Mouse (Mus musculus) hindbrain, embryonic 10.5 days (tissue): ENCODE measurements at regions not wholly inside any gene's neighbourhood (a gene's known extent, or its start where the extent isn't known, plus 50 kb on each side); places are given as distances from the start of the nearest gene placed in this dataset.

Experiments
- DNase-seq: peaks from one replicate; pipeline ENCODE4 v3.0.0-alpha.2; 2017; ENCODE audit warnings: low spot score
- H3K27ac ChIP-seq: fragments of 300-500 bp; sonication (generic); 2 replicates; pipeline ENCODE4 v1.5.1; 2016; ENCODE audit warnings: mild to moderate bottlenecking, moderate library complexity
- H3K27me3 ChIP-seq: fragments of 300-500 bp; sonication (generic); 2 replicates; pipeline ENCODE4 v1.6.1; 2016; ENCODE audit warnings: mild to moderate bottlenecking; ENCODE audit not compliant: poor library complexity, insufficient read depth, severe bottlenecking
- H3K36me3 ChIP-seq: fragments of 300-500 bp; sonication (generic); 2 replicates; pipeline ENCODE4 v1.6.1; 2016; ENCODE audit warnings: mild to moderate bottlenecking, moderate library complexity
- H3K4me1 ChIP-seq: fragments of 300-500 bp; sonication (generic); replicated peaks from 2 replicates; pipeline ENCODE4 v1.6.1; 2016; ENCODE audit warnings: mild to moderate bottlenecking
- H3K4me3 ChIP-seq: fragments of 300-500 bp; sonication (generic); 2 replicates; pipeline ENCODE4 v1.5.1; 2016; ENCODE audit warnings: mild to moderate bottlenecking, moderate library complexity
- H3K9me3 ChIP-seq: fragments of 300-500 bp; sonication (generic); 2 replicates; pipeline ENCODE4 v1.6.1; 2016; ENCODE audit warnings: mild to moderate bottlenecking, moderate library complexity
- WGBS: fragments of 180-500 bp; shearing (Covaris S2); methylation state at CpG from one replicate; pipeline ENCODE4 v1.1.7; 2016; 5-methylcytosine and 5-hydroxymethylcytosine counted together

DNA sequence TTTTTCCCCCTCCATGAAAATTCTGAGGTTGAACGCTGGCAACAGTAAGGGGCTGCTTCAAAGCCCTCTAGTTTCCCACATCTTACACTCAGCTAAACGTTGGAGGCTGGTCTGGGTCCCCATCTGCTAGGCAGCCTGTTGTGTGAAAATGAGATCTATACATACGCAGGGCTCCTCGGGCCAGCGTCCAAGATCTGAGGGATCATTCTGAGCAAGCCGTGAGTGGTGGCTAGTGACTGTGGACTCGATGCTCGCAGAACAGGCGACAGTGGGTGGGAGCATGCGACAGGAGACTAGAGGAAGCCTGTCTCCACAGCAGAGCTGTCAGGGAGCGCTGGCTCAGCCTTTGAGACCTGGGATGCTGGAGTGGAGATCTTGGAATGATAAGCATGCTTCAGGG is 237.3 kb downstream of the Rplp1 start:
- no peak overlapping the region; the same call in 1 of the 2 replicates for H3K27ac ChIP-seq
- no peaks in the 10 kb centered on the region; the same call in 1 of the 2 replicates for H3K27me3 ChIP-seq

DNA sequence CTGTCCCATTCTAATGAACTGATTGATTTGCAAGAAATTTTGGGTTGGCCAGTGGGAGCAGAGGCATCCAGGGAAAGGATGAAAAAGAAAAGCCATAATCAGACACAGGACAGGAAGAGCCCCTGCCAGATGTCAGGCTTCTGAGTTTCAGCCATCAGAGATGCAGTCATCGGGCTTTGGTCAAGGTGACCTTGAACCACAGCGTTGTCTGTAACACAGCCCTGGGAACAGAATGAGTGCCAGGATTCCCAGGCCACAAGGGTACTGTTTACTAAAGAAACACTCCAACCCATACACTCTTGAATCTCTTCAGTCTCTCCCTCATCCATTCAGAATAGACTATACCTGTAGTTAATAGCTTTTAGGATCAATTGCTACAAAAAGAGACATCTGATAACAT is 239.0 kb downstream of the Rplp1 start:
- Histone ChIP-seq H3K27ac (no peak overlapping the region), H3K36me3 (no peaks in the 10 kb centered on the region), H3K4me1 (peaks cover 43% of the 10 kb centered on the region), H3K9me3 (no peaks in the 10 kb centered on the region), H3K27me3 (no peaks in the 10 kb centered on the region; the same call in 1 of the 2 replicates), H3K4me3 (no peak overlapping the region)
- WGBS, result 86% methylated on average over 2 of the region's 2 CpGs
- no peak for DNase-seq

More for the DNA sequence above, 237.3 kb downstream of the Rplp1 start:
- Histone ChIP-seq H3K4me3 (no peak overlapping the region), H3K9me3 (no peaks in the 10 kb centered on the region), H3K36me3 (no peaks in the 10 kb centered on the region), H3K4me1 (peaks cover 58% of the 10 kb centered on the region)
- DNase-seq, result no peak
- WGBS, result 79% methylated on average over 11 of the region's 11 CpGs

DNA sequence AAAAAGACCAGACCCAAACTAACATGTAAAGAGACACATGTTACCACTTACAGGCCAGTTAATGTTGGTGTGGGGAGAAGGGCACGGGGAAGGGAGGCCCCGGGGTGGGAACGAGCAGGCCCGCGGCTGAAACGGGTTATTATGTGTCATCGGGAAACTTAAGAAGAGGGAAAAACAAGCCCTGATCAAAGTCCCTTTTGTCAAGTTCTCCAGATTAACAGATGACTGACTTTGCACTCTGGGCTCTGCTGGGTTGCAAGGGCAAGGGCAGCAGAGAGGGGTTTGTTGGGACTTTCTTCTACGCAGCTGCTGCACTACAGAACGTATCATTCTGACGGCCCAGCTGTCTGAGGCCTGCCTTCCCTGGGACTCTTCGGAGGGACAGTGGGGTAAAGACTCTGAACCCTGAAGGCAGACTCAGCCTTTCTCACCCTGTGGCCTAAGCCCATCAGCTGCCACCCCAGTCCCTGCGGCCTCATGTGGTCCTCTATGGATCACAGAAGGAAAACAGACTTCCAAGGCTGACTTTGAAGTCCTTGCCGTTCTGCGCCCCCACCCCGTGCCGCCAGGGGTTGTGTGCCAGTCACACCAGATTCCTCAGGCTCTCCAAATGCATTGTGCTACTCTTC is 240.7 kb downstream of the Rplp1 start:
- WGBS, result 59% methylated on average over 16 of the region's 16 CpGs
- no peaks in the 10 kb centered on the region; the same call in 1 of the 2 replicates for H3K27me3 ChIP-seq
- H3K4me3 ChIP-seq, result no peak overlapping the region
- H3K27ac ChIP-seq, result peak overlapping the region; percentile 62; the same call in 1 of the 2 replicates
- peaks cover 49% of the 10 kb centered on the region for H3K4me1 ChIP-seq
- DNase-seq, result peak; percentile 48
- no peaks in the 10 kb centered on the region for H3K9me3 ChIP-seq
- H3K36me3 ChIP-seq, result no peaks in the 10 kb centered on the region

DNA sequence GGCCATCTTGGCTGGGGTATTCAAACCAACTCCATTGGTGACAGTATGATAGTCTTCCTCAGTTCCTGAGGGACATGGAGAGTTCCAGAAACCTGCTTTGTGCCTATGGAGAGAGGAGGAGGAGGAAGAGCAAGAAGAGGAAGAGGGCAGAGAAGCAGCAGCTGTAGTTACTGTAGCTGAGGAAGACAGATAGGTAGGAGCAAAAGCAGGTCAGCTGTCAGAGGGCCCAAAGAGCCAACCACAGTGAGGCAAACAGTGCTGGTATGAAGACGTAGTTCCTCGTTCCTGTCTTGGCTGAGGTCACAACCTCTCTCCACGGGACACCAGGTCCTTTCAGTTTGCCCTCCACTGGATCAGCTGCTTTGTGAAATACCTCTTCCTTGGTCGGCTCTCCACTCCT is 243.4 kb downstream of the Rplp1 start:
- no peaks in the 10 kb centered on the region for H3K9me3 ChIP-seq
- DNase-seq, result no peak
- H3K36me3 ChIP-seq, result no peaks in the 10 kb centered on the region
- no peak overlapping the region for H3K4me3 ChIP-seq
- peaks cover 32% of the 10 kb centered on the region for H3K4me1 ChIP-seq
- 64% methylated on average over 4 of the region's 4 CpGs for WGBS
- no peak overlapping the region for H3K27ac ChIP-seq
- no peaks in the 10 kb centered on the region; the same call in 1 of the 2 replicates for H3K27me3 ChIP-seq

DNA sequence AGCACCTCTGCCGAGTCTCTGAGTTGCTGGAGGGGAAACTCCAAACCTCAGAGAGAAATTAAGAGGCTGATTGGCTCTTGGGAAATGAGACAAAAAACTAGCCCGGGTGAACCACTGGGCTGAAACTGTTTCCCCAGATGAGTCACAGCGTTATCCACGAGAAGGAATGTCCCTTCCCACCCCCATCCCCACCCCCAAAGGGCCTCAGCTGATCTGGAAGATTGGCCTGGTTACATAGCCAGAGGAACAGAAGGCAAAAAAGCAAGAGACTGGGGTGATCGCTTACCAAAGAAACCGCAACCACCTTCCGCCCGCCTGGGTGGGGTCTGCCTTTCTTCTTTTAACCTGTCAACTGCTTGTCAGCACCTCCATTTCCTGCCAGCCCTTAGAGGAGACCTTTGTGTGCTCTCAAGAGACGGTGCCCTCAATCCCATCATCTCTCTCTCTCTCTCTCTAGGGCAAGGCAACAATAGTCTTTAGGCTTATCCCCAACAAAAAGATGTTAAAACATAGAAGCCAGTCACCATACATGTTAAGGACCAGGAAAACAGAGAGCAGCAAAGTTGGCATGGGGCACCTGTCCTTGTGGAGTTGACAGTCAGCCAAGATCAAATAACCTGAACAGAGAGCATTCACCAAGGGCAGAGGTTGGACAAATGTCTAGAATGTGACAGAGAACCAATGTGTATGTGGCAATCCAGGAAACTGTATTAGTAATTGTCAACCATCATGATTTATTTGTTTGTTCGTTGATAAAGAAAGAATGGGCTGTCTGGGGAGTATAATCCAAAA is 244.4 kb downstream of the Rplp1 start:
- Histone ChIP-seq H3K9me3 (no peaks in the 10 kb centered on the region), H3K27me3 (no peaks in the 10 kb centered on the region; the same call in 1 of the 2 replicates), H3K4me1 (peaks cover 29% of the 10 kb centered on the region), H3K36me3 (no peaks in the 10 kb centered on the region), H3K27ac (0 out of 2 replicates have a peak overlapping the region, but pooled peaks have one; percentile 29), H3K4me3 (no peak overlapping the region)
- DNase-seq, result no peak
- WGBS, result 39% methylated on average over 10 of the region's 10 CpGs

DNA sequence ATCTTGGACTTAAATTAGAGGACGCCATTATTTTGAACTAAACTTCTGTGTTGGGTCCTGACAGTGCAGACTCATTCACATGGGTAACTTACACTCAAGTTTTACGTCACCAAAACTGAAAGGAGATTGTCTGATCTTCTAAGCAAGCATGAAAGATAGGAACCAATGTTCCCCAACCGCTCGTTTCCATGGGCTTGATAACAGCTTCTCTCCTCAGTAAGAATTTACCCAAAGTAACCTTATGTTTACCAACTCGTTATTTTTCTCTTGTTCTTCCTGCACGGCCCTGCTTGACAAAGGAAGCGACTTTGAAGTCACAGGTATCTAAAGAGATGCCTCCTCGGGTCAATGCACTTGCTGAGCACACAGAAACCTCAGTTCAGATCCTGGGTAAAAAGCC is 245.6 kb downstream of the Rplp1 start:
- H3K4me1 ChIP-seq, result peaks cover 23% of the 10 kb centered on the region
- 83% methylated on average over 8 of the region's 8 CpGs for WGBS
- no peak overlapping the region for H3K27ac ChIP-seq
- no peak overlapping the region for H3K4me3 ChIP-seq
- H3K27me3 ChIP-seq, result no peaks in the 10 kb centered on the region
- H3K36me3 ChIP-seq, result no peaks in the 10 kb centered on the region
- no peak for DNase-seq
- H3K9me3 ChIP-seq, result no peaks in the 10 kb centered on the region

DNA sequence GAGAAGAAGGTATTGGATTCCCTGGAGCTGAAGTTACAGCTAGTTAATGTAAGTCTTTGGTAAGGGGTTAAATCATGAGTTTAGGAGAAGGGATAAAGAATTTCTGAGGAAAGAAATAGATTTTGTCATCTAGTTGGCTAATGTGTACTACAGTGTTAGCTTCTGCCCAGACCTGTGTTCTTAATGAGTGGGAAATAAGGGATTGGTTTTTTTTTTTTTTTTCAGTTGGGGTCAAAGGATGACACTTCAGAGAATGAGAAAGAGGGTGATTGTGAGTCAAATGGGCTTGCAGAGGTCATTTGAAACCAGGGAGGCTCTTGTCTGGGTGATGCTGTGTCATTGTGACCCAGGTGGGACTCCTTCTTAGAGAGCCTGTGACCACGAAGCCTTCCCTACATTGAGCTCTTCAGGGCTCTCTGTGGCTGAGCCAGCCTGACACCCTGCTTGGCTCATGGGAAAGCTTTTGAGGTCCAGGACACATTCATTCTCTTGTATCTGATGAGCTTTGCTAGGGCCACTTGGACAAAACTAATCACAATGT is 246.1 kb downstream of the Rplp1 start:
- H3K9me3 ChIP-seq, result no peaks in the 10 kb centered on the region
- no peak overlapping the region for H3K27ac ChIP-seq
- WGBS, result 75% methylated on average over 1 of the region's 1 CpGs
- H3K4me3 ChIP-seq, result no peak overlapping the region
- peaks cover 18% of the 10 kb centered on the region for H3K4me1 ChIP-seq
- no peak for DNase-seq
- H3K27me3 ChIP-seq, result no peaks in the 10 kb centered on the region
- H3K36me3 ChIP-seq, result no peaks in the 10 kb centered on the region

DNA sequence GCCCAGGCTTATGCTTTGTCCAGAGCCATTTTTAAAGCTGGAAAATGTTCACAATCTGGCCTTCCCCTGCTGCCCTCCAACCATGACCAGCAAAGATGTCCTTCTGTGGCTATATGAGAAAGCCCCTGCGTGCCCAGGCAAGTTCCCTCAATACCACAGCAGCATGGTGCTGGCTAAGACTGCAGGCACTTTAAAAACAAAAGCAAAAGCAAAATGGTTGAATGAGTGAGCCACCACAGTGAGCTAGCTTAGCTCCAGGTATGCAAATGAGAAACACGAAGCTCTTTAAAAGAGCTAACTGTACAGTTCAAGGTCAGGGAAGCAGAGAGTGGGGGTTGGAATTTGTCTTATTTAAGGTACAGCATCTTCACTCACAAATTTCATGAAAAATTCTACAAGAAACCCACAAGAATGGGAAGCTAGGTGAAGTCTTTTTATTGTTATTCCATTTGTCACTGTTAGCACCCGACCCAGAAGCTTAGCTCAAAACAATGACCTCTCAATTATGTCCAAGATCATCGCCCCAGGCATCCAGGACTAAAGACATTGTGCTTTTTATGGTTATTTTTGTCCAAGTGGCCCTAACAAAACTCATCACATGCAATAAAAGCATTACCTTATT is 246.8 kb downstream of the Rplp1 start:
- 65% methylated on average over 4 of the region's 4 CpGs for WGBS
- Histone ChIP-seq H3K9me3 (no peaks in the 10 kb centered on the region), H3K27me3 (no peaks in the 10 kb centered on the region), H3K4me1 (peaks cover 14% of the 10 kb centered on the region), H3K27ac (no peak overlapping the region; the same call in 1 of the 2 replicates), H3K4me3 (no peak overlapping the region), H3K36me3 (no peaks in the 10 kb centered on the region)
- DNase-seq, result no peak

DNA sequence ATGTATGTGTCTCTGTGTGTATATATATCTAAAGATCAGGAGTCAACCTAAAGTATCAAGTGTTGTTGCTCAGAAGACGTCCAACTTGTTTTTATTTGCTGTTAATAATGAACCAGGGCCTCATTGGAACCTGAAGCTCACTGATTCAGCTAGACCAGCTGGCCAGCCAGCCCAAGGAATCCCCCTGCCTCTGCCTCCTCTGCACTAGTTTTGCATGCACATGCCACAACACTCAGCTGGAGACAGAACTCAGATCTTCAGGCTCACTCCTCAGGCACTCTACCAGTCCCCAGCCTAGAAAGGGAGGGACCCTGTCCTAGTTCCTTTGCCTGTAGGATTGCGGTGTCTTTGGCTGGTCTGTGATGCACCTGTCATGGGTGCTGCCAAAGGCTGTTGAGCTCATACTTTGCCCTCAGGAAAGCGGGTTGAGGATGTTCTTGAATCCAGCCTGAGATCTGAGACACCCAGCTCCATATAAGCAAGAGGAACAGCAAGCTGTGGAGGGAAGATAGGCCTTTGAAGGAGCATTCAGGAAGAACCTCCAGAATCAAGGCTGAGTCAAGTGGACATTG is 247.5 kb downstream of the Rplp1 start:
- no peak for DNase-seq
- 90% methylated on average over 3 of the region's 3 CpGs for WGBS
- H3K4me3 ChIP-seq, result no peak overlapping the region
- H3K36me3 ChIP-seq, result no peaks in the 10 kb centered on the region
- no peak overlapping the region; the same call in 1 of the 2 replicates for H3K27ac ChIP-seq
- no peaks in the 10 kb centered on the region for H3K27me3 ChIP-seq
- no peaks in the 10 kb centered on the region for H3K9me3 ChIP-seq
- peaks cover 14% of the 10 kb centered on the region for H3K4me1 ChIP-seq

DNA sequence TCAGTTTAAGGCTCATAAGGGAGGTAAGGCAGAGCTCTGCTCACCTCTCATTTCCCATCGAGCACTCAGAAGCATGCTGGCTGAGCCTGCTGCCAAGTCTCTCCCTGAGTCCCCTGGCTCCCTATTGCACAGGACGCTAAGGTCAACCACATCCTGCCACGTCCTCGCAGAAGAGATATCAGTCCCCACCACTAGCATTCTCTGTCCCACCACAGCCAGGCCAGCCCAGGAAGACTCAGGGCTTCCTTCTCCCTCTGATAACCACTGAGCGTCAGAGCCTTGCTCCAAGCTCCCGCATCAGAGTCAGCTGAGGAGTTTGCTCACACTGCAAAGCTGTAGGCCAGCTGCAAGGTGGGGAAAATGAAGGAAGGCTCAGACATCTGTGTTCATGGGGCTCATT is 248.2 kb downstream of the Rplp1 start:
- no peaks in the 10 kb centered on the region for H3K9me3 ChIP-seq
- no peaks in the 10 kb centered on the region for H3K27me3 ChIP-seq
- H3K4me3 ChIP-seq, result no peak overlapping the region
- no peak overlapping the region for H3K27ac ChIP-seq
- no peaks in the 10 kb centered on the region for H3K36me3 ChIP-seq
- DNase-seq, result no peak
- peaks cover 14% of the 10 kb centered on the region for H3K4me1 ChIP-seq
- WGBS, result 87% methylated on average over 6 of the region's 6 CpGs

DNA sequence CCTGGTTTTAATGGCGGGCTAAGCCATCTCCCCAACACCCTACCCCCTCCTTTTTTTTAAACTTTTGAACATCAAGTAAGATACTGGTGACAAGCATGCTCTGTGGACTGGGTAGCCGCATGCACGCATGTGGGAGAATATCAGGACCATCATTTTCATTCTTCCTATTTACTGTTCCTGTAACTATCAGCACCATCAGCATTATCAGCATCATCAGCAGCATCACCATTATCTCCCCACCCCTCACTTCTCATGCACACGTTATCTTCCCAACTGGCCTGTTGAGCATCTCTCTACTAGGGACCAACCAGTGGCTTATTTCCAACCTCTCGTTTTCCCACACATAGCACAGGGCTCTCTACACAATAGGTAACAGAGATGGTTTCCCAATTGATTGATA is 249.1 kb downstream of the Rplp1 start:
- no peak for DNase-seq
- no peak overlapping the region for H3K27ac ChIP-seq
- H3K4me3 ChIP-seq, result no peak overlapping the region
- no peaks in the 10 kb centered on the region for H3K9me3 ChIP-seq
- 92% methylated on average over 5 of the region's 5 CpGs for WGBS
- H3K36me3 ChIP-seq, result no peaks in the 10 kb centered on the region
- peaks cover 14% of the 10 kb centered on the region for H3K4me1 ChIP-seq
- H3K27me3 ChIP-seq, result no peaks in the 10 kb centered on the region

DNA sequence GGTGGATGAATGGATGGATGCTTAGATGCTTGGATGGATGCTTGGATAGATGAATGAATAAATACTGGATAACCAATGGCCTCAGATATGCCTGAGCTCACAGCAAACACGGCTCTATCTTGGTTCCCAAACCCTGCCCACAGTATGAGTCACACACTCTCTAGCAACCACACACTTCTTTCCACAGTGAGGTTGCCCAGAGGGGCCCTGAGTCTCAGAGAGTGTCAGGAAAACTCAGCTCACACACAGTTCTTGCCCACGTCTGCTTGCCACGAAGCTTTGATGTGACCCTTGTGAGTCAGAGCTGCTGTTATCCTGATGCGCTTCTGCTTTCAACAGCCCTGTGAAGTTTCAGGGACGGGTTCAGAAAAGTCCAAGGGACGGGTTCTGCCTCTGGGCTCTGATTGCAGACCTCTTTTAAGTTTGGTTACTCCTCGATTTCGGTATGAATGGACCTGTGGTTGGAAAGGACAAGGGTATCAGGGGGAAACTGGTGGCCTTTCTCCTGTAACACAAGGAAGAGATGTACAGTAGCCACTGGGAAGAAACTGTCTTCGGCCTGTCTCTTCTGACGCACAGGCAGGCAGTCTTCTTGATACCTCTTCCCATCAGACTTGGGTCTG is 250.2 kb downstream of the Rplp1 start:
- Histone ChIP-seq H3K4me1 (peaks cover 4% of the 10 kb centered on the region; the same call in 1 of the 2 replicates), H3K4me3 (no peak overlapping the region), H3K27ac (no peak overlapping the region), H3K27me3 (no peaks in the 10 kb centered on the region), H3K36me3 (no peaks in the 10 kb centered on the region), H3K9me3 (no peaks in the 10 kb centered on the region)
- DNase-seq, result no peak
- 85% methylated on average over 10 of the region's 10 CpGs for WGBS
